Mouse (Mus musculus): Measurements from ENCODE around the gene Gm11011. TPM values are rescaled to one million over a fixed set of nuclear protein-coding genes. Genes with fewer than 3 reads are reported as not detected.

The Gm11011 gene
- polyA plus RNA-seq, 1 experiment: not detected

GRCm38 (mm10) chr2:169566159-169566558 is 21.4 kb downstream of the Gm11011 start:
- no peak overlapping the region for H3K4me3 ChIP-seq
- TF ChIP-seq MYOD1 (IDR thresholded peaks at IDR 0.05; ENCODE audit: control insufficient read depth in 1 of 3, insufficient read length in 2 of 3, low read depth in 2 of 3) (no peak), CEBPB (IDR thresholded peaks at IDR 0.05; ENCODE audit: insufficient read depth, poor library complexity, severe bottlenecking) (no peak), MAX (IDR thresholded peaks at IDR 0.05; ENCODE audit: low read depth) (no peak)
- no peak overlapping the region for H3ac ChIP-seq (ENCODE audit: control insufficient read depth, insufficient read length)
- no peaks in the 10 kb centered on the region for H3K79me2 ChIP-seq (ENCODE audit: control insufficient read depth, insufficient read depth)
- H3K36me3 ChIP-seq (ENCODE audit: control insufficient read depth, insufficient read depth): no peaks in the 10 kb centered on the region
- no peak overlapping the region for H3K4me2 ChIP-seq (ENCODE audit: low read depth)
- H3K27me3 ChIP-seq (ENCODE audit: control insufficient read depth, insufficient read depth, insufficient read length): no peaks in the 10 kb centered on the region

DNA sequence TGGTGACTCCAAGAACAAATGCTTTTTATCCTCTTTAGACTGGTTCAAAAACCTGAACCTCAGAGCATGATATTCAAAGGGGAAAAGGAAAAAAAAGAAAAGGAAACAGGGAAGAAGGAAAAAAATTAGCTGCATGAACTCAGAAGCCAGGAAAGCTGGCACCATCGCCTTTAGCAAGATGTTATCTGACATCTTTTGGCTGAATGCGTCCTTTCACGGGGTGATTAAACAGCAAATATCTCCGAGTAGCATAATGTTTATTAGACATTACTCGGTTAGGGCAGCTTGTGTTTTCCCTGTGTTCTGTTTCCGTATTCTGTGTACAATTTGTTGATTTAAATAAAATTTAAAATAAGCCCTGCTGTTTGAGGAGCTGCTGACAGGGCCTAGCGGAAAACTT is 21.8 kb downstream of the Gm11011 start:
- Histone ChIP-seq H3K79me2 (ENCODE audit: control insufficient read depth, insufficient read depth) (no peaks in the 10 kb centered on the region), H3K36me3 (ENCODE audit: control insufficient read depth, insufficient read depth) (no peaks in the 10 kb centered on the region), H3ac (ENCODE audit: control insufficient read depth, insufficient read length) (no peak overlapping the region), H3K4me2 (ENCODE audit: low read depth) (no peak overlapping the region), H3K4me3 (no peak overlapping the region), H3K27me3 (ENCODE audit: control insufficient read depth, insufficient read depth, insufficient read length) (no peaks in the 10 kb centered on the region)
- TF ChIP-seq E2F4 (IDR thresholded peaks at IDR 0.05; ENCODE audit: insufficient read depth): no peak
- TF ChIP-seq REST (IDR thresholded peaks at IDR 0.05; ENCODE audit: insufficient read depth, insufficient read length): no peak
- TF ChIP-seq MAX (IDR thresholded peaks at IDR 0.05; ENCODE audit: low read depth): no peak
- TF ChIP-seq CEBPB (IDR thresholded peaks at IDR 0.05; ENCODE audit: insufficient read depth, poor library complexity, severe bottlenecking): no peak
- TF ChIP-seq USF1 (IDR thresholded peaks at IDR 0.05; ENCODE audit: low read depth): no peak

DNA sequence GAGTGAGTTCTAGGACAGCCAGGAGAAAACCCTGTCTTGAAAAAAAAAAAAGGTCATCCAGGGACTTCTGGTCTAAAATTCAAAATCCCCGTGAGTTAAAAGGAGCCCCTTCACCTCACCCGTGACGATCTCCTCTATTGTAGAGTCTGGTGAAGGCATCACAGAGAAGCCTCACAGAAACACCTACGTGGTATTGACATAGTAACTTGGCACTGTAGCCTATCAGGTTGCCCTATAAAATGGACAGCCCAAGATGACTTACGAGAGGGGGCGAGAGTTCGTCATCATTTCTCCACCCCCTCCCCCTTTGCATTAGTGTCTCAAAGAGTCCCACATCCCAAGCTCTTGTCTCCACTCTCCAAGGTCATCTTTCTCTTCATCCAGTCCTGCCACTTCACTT is 41.9 kb downstream of the Gm11011 start:
- no peak for TF ChIP-seq MYOG (IDR thresholded peaks at IDR 0.05; ENCODE audit: control insufficient read depth in 1 of 3, insufficient read depth in 1 of 3, insufficient read length in 2 of 3, low read depth in 2 of 3)
- TF ChIP-seq POLR2AphosphoS2 (IDR thresholded peaks at IDR 0.05; ENCODE audit: insufficient read length, low read depth): no peak
- TF ChIP-seq USF1 (IDR thresholded peaks at IDR 0.05; ENCODE audit: low read depth): no peak
- no peak for TF ChIP-seq TCF3 (IDR thresholded peaks at IDR 0.05; ENCODE audit: insufficient read length, low read depth)
- TF ChIP-seq REST (IDR thresholded peaks at IDR 0.05; ENCODE audit: insufficient read depth, insufficient read length): no peak
- TF ChIP-seq SRF (IDR thresholded peaks at IDR 0.05; ENCODE audit: control insufficient read depth, insufficient read length, low read depth): no peak
- TF ChIP-seq E2F4 (IDR thresholded peaks at IDR 0.05; ENCODE audit: insufficient read depth): no peak
- TF ChIP-seq POLR2A (IDR thresholded peaks at IDR 0.05; ENCODE audit: insufficient read length, low read depth): no peak
- TF ChIP-seq MAX (IDR thresholded peaks at IDR 0.05; ENCODE audit: low read depth): no peak
- TF ChIP-seq TCF12 (IDR thresholded peaks at IDR 0.05; ENCODE audit: insufficient read depth, poor library complexity, severe bottlenecking): no peak
- no peak for TF ChIP-seq CEBPB (IDR thresholded peaks at IDR 0.05; ENCODE audit: insufficient read depth, poor library complexity, severe bottlenecking)
- no peak for TF ChIP-seq MYOD1 (IDR thresholded peaks at IDR 0.05; ENCODE audit: control insufficient read depth in 1 of 3, insufficient read length in 2 of 3, low read depth in 2 of 3)
- no peaks in the 10 kb centered on the region for H3K36me3 ChIP-seq (ENCODE audit: control insufficient read depth, insufficient read depth)

DNA sequence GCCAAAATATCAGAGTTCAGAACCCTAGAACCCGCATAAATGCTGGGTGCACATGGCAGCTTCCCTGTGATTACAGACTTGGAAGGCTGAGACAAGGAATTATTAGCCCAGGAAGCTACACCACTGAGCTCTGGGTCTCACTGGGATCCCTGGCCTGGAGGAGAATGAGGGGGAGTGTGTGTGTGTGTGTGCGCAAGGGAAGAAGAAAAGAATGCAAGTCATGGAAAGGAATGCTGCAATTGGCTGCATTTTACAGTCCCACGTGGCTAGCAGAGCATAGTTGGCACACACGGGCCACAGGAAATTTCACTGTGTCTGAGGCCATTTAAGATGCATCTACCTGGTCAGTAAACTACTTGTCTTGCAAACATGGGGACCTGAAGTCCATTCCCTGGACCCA is 48.6 kb downstream of the Gm11011 start:
- Histone ChIP-seq H3K36me3 (ENCODE audit: control insufficient read depth, insufficient read depth) (no peaks in the 10 kb centered on the region), H3K27me3 (ENCODE audit: control insufficient read depth, insufficient read depth, insufficient read length) (no peaks in the 10 kb centered on the region), H3ac (ENCODE audit: control insufficient read depth, insufficient read length) (no peak overlapping the region), H3K4me2 (ENCODE audit: low read depth) (no peak overlapping the region), H3K79me2 (ENCODE audit: control insufficient read depth, insufficient read depth) (no peaks in the 10 kb centered on the region), H3K4me3 (no peak overlapping the region)
- no peak for TF ChIP-seq USF1 (IDR thresholded peaks at IDR 0.05; ENCODE audit: low read depth)
- TF ChIP-seq CEBPB (IDR thresholded peaks at IDR 0.05; ENCODE audit: insufficient read depth, poor library complexity, severe bottlenecking): no peak
- TF ChIP-seq MAX (IDR thresholded peaks at IDR 0.05; ENCODE audit: low read depth): no peak
- TF ChIP-seq POLR2A (IDR thresholded peaks at IDR 0.05; ENCODE audit: insufficient read length, low read depth): no peak
- TF ChIP-seq TCF3 (IDR thresholded peaks at IDR 0.05; ENCODE audit: insufficient read length, low read depth): no peak

More for the DNA sequence above, 41.9 kb downstream of the Gm11011 start:
- Histone ChIP-seq H3K4me3 (no peak overlapping the region), H3ac (ENCODE audit: control insufficient read depth, insufficient read length) (no peak overlapping the region), H3K79me2 (ENCODE audit: control insufficient read depth, insufficient read depth) (no peaks in the 10 kb centered on the region), H3K27me3 (ENCODE audit: control insufficient read depth, insufficient read depth, insufficient read length) (no peaks in the 10 kb centered on the region), H3K4me2 (ENCODE audit: low read depth) (no peak overlapping the region)

Other genes with a start within 250 kb of the Gm11011 start
- not detected for gene Tshz2, start 45.3 kb upstream of the Gm11011 start, polyA plus RNA-seq (2012; fragmentation: generic; extraction: Trizol)